Mouse (Mus musculus) spleen, postnatal 36 days (tissue): ENCODE measurements around the gene Togaram2.

Source experiments
- DNase-seq, 2 experiments: peaks; one replicate each; pipeline ENCODE4 v3.0.0; 2022; ENCODE audit warnings: low spot score in 2 of 2, mixed read lengths in 1 of 2

Togaram2 gene

GRCm38 (mm10) chr17:71682379-71682778 lies 9.3 kb downstream of the Togaram2 start:
- no peak for DNase-seq

GRCm38 (mm10) chr17:71683281-71683680 lies 10.2 kb downstream of the Togaram2 start:
- no peak for DNase-seq

GRCm38 (mm10) chr17:71684103-71684608 lies 11.1 kb downstream of the Togaram2 start:
- peak; percentile 74 to 78 for DNase-seq

- DNase-seq, result no peak
Observed at GRCm38 (mm10) chr17:71687436-71687835, 14.4 kb downstream of the Togaram2 start.

- no peak for DNase-seq
Observed at GRCm38 (mm10) chr17:71689903-71690302, 16.8 kb downstream of the Togaram2 start.

- no peak for DNase-seq
Observed at GRCm38 (mm10) chr17:71691361-71691875, 18.4 kb downstream of the Togaram2 start.

- no peak for DNase-seq
Observed at GRCm38 (mm10) chr17:71693313-71693712, 20.3 kb downstream of the Togaram2 start.

GRCm38 (mm10) chr17:71693780-71694179 lies 20.7 kb downstream of the Togaram2 start:
- DNase-seq, result no peak

GRCm38 (mm10) chr17:71695151-71695550 lies 22.1 kb downstream of the Togaram2 start:
- DNase-seq, result no peak

GRCm38 (mm10) chr17:71695716-71696315 lies 22.8 kb downstream of the Togaram2 start:
- DNase-seq, result no peak

- no peak for DNase-seq
Observed at GRCm38 (mm10) chr17:71696396-71696795, 23.3 kb downstream of the Togaram2 start.

GRCm38 (mm10) chr17:71697896-71698618 lies 25.0 kb downstream of the Togaram2 start:
- no peak for DNase-seq

GRCm38 (mm10) chr17:71698619-71698956 lies 25.5 kb downstream of the Togaram2 start:
- DNase-seq, result no peak

GRCm38 (mm10) chr17:71705113-71705512 lies 32.1 kb downstream of the Togaram2 start:
- no peak for DNase-seq

GRCm38 (mm10) chr17:71705550-71706480 lies 32.8 kb downstream of the Togaram2 start:
- no peak for DNase-seq

- no peak for DNase-seq
Observed at GRCm38 (mm10) chr17:71707715-71708114, 34.7 kb downstream of the Togaram2 start.

GRCm38 (mm10) chr17:71712279-71712678 lies 39.2 kb downstream of the Togaram2 start:
- DNase-seq, result no peak

GRCm38 (mm10) chr17:71715034-71715433 lies 42.0 kb downstream of the Togaram2 start:
- DNase-seq, result no peak

GRCm38 (mm10) chr17:71717881-71718625 lies 45.0 kb downstream of the Togaram2 start:
- no peak for DNase-seq

- DNase-seq, result no peak
Observed at GRCm38 (mm10) chr17:71720434-71720833, 47.4 kb downstream of the Togaram2 start.

GRCm38 (mm10) chr17:71721019-71721418 lies 48.0 kb downstream of the Togaram2 start:
- no peak for DNase-seq
